Mouse (Mus musculus): ENCODE data around the gene Cluap1. TPM values are rescaled to one million over a fixed set of nuclear protein-coding genes. Genes with fewer than 3 reads are reported as not detected.
A peak's percentile ranks its signal among the peaks of the same experiment; 100 is the strongest.

The Cluap1 gene
- polyA plus RNA-seq, 1 experiment from 2014 or later, result 27.4 TPM

DNA sequence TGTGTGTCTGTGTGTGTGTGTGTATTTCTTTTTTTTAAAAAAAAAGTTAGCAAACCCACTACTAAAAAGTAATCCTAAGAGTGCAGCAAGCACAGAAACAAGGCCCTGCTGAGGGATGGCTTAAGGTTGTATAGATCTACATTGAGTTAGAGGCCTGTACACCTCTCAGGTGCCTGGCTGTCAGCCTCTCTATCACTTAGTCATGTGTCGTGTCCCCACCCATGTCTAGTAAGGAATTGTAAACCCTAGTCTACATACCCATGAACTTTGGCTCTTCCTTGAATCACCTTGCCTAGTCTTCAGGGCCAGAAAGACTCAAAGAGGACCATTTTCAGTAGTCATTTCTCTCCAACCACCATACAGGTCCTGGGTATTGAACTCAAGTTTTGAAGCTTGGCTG is 12.0 kb upstream of the Cluap1 start:
- Histone ChIP-seq H3K4me1 (no peaks in the 10 kb centered on the region), H3K27ac (no peak overlapping the region), H3K27me3 (ENCODE audit: poor library complexity, severe bottlenecking) (no peaks in the 10 kb centered on the region), H3K36me3 (replicated peaks) (peaks cover 65% of the 10 kb centered on the region), H3K9me3 (no peaks in the 10 kb centered on the region), H3K4me3 (no peak overlapping the region)
- DNase-seq (ENCODE audit: extremely low spot score, low spot score), result no peak
- 90% methylated on average over 1 of the region's 1 CpGs for WGBS

GRCm38 (mm10) chr16:3907471-3907870 is 1.1 kb upstream of the Cluap1 start:
- H3K9me3 ChIP-seq, result no peaks in the 10 kb centered on the region
- H3K4me1 ChIP-seq, result peaks cover 27% of the 10 kb centered on the region
- H3K27me3 ChIP-seq (ENCODE audit: poor library complexity, severe bottlenecking), result no peaks in the 10 kb centered on the region
- H3K4me3 ChIP-seq, result peak overlapping the region; percentile 67; the same call in 1 of the 2 replicates
- DNase-seq (ENCODE audit: extremely low spot score, low spot score), result no peak
- 86% methylated on average over 2 of the region's 2 CpGs for WGBS
- H3K27ac ChIP-seq, result no peak overlapping the region
- peaks cover 50% of the 10 kb centered on the region for H3K36me3 ChIP-seq (replicated peaks)

GRCm38 (mm10) chr16:3909118-3909517 is 517 bp downstream of the Cluap1 start:
- DNase-seq (ENCODE audit: extremely low spot score, low spot score), result no peak
- peaks cover 27% of the 10 kb centered on the region for H3K4me1 ChIP-seq
- peaks cover 50% of the 10 kb centered on the region for H3K36me3 ChIP-seq (replicated peaks)
- H3K27ac ChIP-seq, result peak overlapping the region; percentile 89
- H3K27me3 ChIP-seq (ENCODE audit: poor library complexity, severe bottlenecking), result no peaks in the 10 kb centered on the region
- no peaks in the 10 kb centered on the region for H3K9me3 ChIP-seq
- WGBS, result 12% methylated on average over 20 of the region's 20 CpGs
- H3K4me3 ChIP-seq, result peak overlapping the region; percentile 67

GRCm38 (mm10) chr16:3920756-3921155 is 12.2 kb downstream of the Cluap1 start:
- H3K9me3 ChIP-seq, result no peaks in the 10 kb centered on the region
- peaks cover 91% of the 10 kb centered on the region for H3K36me3 ChIP-seq (replicated peaks)
- no peak for DNase-seq (ENCODE audit: extremely low spot score, low spot score)
- no peaks in the 10 kb centered on the region for H3K4me1 ChIP-seq
- no peak overlapping the region for H3K4me3 ChIP-seq
- no peaks in the 10 kb centered on the region for H3K27me3 ChIP-seq (ENCODE audit: poor library complexity, severe bottlenecking)
- 96% methylated on average over 2 of the region's 2 CpGs for WGBS
- H3K27ac ChIP-seq, result no peak overlapping the region

GRCm38 (mm10) chr16:3923515-3923914 is 14.9 kb downstream of the Cluap1 start:
- Histone ChIP-seq H3K36me3 (replicated peaks) (peaks cover 90% of the 10 kb centered on the region), H3K4me3 (no peak overlapping the region), H3K9me3 (no peaks in the 10 kb centered on the region), H3K27ac (no peak overlapping the region), H3K27me3 (ENCODE audit: poor library complexity, severe bottlenecking) (no peaks in the 10 kb centered on the region), H3K4me1 (no peaks in the 10 kb centered on the region)
- WGBS, result 89% methylated on average over 3 of the region's 3 CpGs
- DNase-seq (ENCODE audit: extremely low spot score, low spot score), result no peak

- H3K4me3 ChIP-seq, result no peak overlapping the region
- no peaks in the 10 kb centered on the region for H3K4me1 ChIP-seq
- DNase-seq (ENCODE audit: extremely low spot score, low spot score), result no peak
- no peaks in the 10 kb centered on the region for H3K27me3 ChIP-seq (ENCODE audit: poor library complexity, severe bottlenecking)
- no peaks in the 10 kb centered on the region for H3K9me3 ChIP-seq
- peaks cover 89% of the 10 kb centered on the region for H3K36me3 ChIP-seq (replicated peaks)
- no peak overlapping the region for H3K27ac ChIP-seq
- WGBS, result 79% methylated on average over 4 of the region's 4 CpGs
These were observed 15.4 kb downstream of the Cluap1 start for GRCm38 (mm10) chr16:3923966-3924365.

- H3K9me3 ChIP-seq, result no peaks in the 10 kb centered on the region
- no peak overlapping the region for H3K4me3 ChIP-seq
- peaks cover 81% of the 10 kb centered on the region for H3K36me3 ChIP-seq (replicated peaks)
- no peaks in the 10 kb centered on the region for H3K4me1 ChIP-seq
- WGBS, result 85% methylated on average over 1 of the region's 1 CpGs
- H3K27me3 ChIP-seq (ENCODE audit: poor library complexity, severe bottlenecking), result no peaks in the 10 kb centered on the region
- no peak overlapping the region for H3K27ac ChIP-seq
- no peak for DNase-seq (ENCODE audit: extremely low spot score, low spot score)
These were observed 20.0 kb downstream of the Cluap1 start for GRCm38 (mm10) chr16:3928582-3928981.

GRCm38 (mm10) chr16:3929151-3929550 is 20.6 kb downstream of the Cluap1 start:
- no peak for DNase-seq (ENCODE audit: extremely low spot score, low spot score)
- Histone ChIP-seq H3K9me3 (no peaks in the 10 kb centered on the region), H3K27me3 (ENCODE audit: poor library complexity, severe bottlenecking) (no peaks in the 10 kb centered on the region), H3K4me3 (no peak overlapping the region), H3K27ac (no peak overlapping the region), H3K4me1 (no peaks in the 10 kb centered on the region), H3K36me3 (replicated peaks) (peaks cover 81% of the 10 kb centered on the region)
- WGBS, result 86% methylated on average over 7 of the region's 7 CpGs

DNA sequence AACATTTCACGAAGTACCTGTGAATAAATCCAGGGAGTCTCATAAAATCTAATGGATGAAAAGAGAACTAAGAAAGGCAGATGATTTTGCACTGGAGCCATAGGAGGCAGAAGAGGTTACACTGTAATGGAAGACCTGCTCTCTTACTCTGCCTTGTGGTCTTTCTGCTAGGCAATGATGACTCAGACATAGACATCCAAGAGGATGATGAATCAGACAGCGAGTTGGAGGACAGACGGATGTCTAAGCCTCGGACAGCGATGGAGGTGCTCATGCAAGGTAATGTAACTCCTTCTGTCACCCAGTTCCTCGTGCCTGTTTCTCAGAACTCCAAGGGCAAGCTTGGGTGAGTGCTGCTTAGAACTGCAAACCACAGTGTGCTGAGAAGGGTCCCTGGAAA is 24.9 kb downstream of the Cluap1 start:
- no peak for DNase-seq (ENCODE audit: extremely low spot score, low spot score)
- H3K4me3 ChIP-seq, result no peak overlapping the region
- no peaks in the 10 kb centered on the region for H3K27me3 ChIP-seq (ENCODE audit: poor library complexity, severe bottlenecking)
- no peaks in the 10 kb centered on the region for H3K9me3 ChIP-seq
- no peak overlapping the region for H3K27ac ChIP-seq
- H3K36me3 ChIP-seq (replicated peaks), result peaks cover 85% of the 10 kb centered on the region
- WGBS, result 95% methylated on average over 6 of the region's 6 CpGs
- H3K4me1 ChIP-seq, result no peaks in the 10 kb centered on the region

GRCm38 (mm10) chr16:3934091-3934490 is 25.5 kb downstream of the Cluap1 start:
- no peaks in the 10 kb centered on the region for H3K27me3 ChIP-seq (ENCODE audit: poor library complexity, severe bottlenecking)
- no peaks in the 10 kb centered on the region for H3K9me3 ChIP-seq
- H3K4me1 ChIP-seq, result no peaks in the 10 kb centered on the region
- H3K27ac ChIP-seq, result no peak overlapping the region
- H3K36me3 ChIP-seq (replicated peaks), result peaks cover 87% of the 10 kb centered on the region
- no peak for DNase-seq (ENCODE audit: extremely low spot score, low spot score)
- WGBS, result 97% methylated on average over 1 of the region's 1 CpGs
- H3K4me3 ChIP-seq, result no peak overlapping the region

DNA sequence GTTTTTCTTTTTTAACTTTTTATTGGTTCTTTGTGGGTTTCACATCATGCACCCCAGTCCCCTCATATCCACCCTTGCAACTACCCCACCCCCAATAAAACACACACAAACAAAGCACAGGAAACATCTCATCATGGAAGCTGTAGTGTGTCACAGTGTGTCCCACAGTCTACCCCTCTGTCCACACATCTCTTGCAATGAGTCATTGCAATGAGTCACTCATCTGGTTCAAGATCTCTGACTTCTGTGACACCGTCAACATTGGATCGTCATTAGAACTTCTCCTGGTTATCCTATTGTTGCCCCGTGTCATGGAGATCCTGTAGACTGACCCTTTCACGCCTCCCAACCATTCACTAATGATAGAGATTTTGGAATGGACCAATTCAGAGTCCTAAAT is 26.1 kb downstream of the Cluap1 start:
- H3K9me3 ChIP-seq, result no peaks in the 10 kb centered on the region
- peaks cover 84% of the 10 kb centered on the region for H3K36me3 ChIP-seq (replicated peaks)
- H3K4me1 ChIP-seq, result no peaks in the 10 kb centered on the region
- no peak overlapping the region for H3K4me3 ChIP-seq
- 93% methylated on average over 4 of the region's 4 CpGs for WGBS
- no peak for DNase-seq (ENCODE audit: extremely low spot score, low spot score)
- no peak overlapping the region for H3K27ac ChIP-seq
- no peaks in the 10 kb centered on the region for H3K27me3 ChIP-seq (ENCODE audit: poor library complexity, severe bottlenecking)

DNA sequence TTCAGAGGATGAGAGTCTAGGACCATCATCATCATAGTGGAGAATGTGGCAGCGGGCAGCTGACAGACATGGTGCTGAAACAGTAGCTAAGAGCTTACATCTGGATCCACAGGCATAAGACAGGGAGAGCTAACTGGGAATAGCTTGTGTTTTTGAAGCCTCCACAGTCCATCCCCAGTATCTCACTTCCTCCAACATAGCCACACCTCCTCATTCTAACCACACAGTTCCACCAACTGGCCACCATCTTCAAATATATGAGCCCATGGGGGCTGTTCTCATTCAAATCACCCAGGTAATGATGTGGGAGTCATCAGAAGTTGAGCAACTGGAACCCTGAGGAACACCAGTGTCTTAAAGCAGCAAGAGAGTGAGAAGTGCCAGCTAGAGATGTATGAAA is 42.5 kb downstream of the Cluap1 start:
- no peak for DNase-seq (ENCODE audit: extremely low spot score, low spot score)
- Histone ChIP-seq H3K4me1 (no peaks in the 10 kb centered on the region), H3K9me3 (no peaks in the 10 kb centered on the region), H3K27ac (no peak overlapping the region), H3K4me3 (no peak overlapping the region), H3K36me3 (replicated peaks) (no peaks in the 10 kb centered on the region; the same call in 1 of the 2 replicates), H3K27me3 (ENCODE audit: poor library complexity, severe bottlenecking) (no peaks in the 10 kb centered on the region)
- 96% methylated on average over 1 of the region's 1 CpGs for WGBS

DNA sequence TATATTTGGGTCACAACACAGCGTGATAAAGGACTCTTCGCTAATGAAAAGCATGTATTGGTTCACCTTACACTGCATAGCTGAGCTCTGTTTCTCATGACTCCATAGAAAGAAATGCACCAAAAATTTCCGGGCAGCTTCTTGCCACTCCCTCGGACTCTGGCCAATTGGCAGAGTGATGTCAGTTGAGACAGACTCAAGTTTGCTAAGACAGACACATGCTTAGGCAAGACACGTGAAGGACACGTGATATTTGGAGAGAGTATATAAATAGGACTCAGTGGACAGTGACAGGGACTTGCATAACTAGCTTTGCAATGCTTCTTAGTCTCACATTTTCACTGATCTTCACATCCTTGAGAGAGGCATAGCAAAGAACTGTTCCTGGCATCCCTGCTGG is 47.8 kb downstream of the Cluap1 start:
- Histone ChIP-seq H3K4me1 (no peaks in the 10 kb centered on the region), H3K36me3 (replicated peaks) (no peaks in the 10 kb centered on the region), H3K9me3 (no peaks in the 10 kb centered on the region), H3K27me3 (ENCODE audit: poor library complexity, severe bottlenecking) (no peaks in the 10 kb centered on the region), H3K4me3 (no peak overlapping the region), H3K27ac (no peak overlapping the region)
- no peak for DNase-seq (ENCODE audit: extremely low spot score, low spot score)
- WGBS, result 90% methylated on average over 6 of the region's 6 CpGs

GRCm38 (mm10) chr16:3959261-3959660 is 50.7 kb downstream of the Cluap1 start:
- no peaks in the 10 kb centered on the region for H3K9me3 ChIP-seq
- no peaks in the 10 kb centered on the region for H3K27me3 ChIP-seq (ENCODE audit: poor library complexity, severe bottlenecking)
- DNase-seq (ENCODE audit: extremely low spot score, low spot score), result no peak
- no peak overlapping the region for H3K4me3 ChIP-seq
- no peaks in the 10 kb centered on the region for H3K36me3 ChIP-seq (replicated peaks)
- no peaks in the 10 kb centered on the region for H3K4me1 ChIP-seq
- WGBS, result 80% methylated on average over 2 of the region's 2 CpGs
- no peak overlapping the region for H3K27ac ChIP-seq

Data from forebrain, embryonic 10.5 days (tissue).